Mouse (Mus musculus) liver, embryonic 12.5 days (tissue): Measurements from ENCODE around the gene Car15. TPM values are rescaled to one million over a fixed set of nuclear protein-coding genes. Genes with fewer than 3 reads are reported as not detected.

Experiments used
- ATAC-seq: fragments of 200-750 bp; cut with Nextera tagmentation; 2 replicates; pipeline ENCODE4 v1.8.0; 2017; ENCODE audit warnings: moderate number of reproducible peaks, mild to moderate bottlenecking, moderate library complexity
- H3K27ac ChIP-seq: fragments of 300-500 bp; sonication (generic); 2 replicates; pipeline ENCODE4 v1.5.1; 2016; ENCODE audit warnings: mild to moderate bottlenecking
- H3K27me3 ChIP-seq: fragments of 300-500 bp; sonication (generic); replicated peaks from 2 replicates; pipeline ENCODE4 v1.6.1; 2016; ENCODE audit warnings: mild to moderate bottlenecking, moderate library complexity
- H3K36me3 ChIP-seq: fragments of 300-500 bp; sonication (generic); 2 replicates; pipeline ENCODE4 v1.6.1; 2016; ENCODE audit warnings: mild to moderate bottlenecking, moderate library complexity
- H3K4me1 ChIP-seq: fragments of 300-500 bp; sonication (generic); 2 replicates; pipeline ENCODE4 v1.6.1; 2016
- H3K4me2 ChIP-seq: fragments of 300-500 bp; sonication (generic); 2 replicates; pipeline ENCODE4 v1.6.1; 2016; ENCODE audit warnings: mild to moderate bottlenecking, moderate library complexity
- H3K4me3 ChIP-seq: fragments of 300-500 bp; sonication (generic); 2 replicates; pipeline ENCODE4 v1.5.1; 2016; ENCODE audit warnings: mild to moderate bottlenecking, moderate library complexity
- H3K9ac ChIP-seq: fragments of 300-500 bp; sonication (generic); 2 replicates; pipeline ENCODE4 v1.6.1; 2016; ENCODE audit warnings: mild to moderate bottlenecking, moderate library complexity
- H3K9me3 ChIP-seq: fragments of 300-500 bp; sonication (generic); replicated peaks from 2 replicates; pipeline ENCODE4 v1.6.1; 2016; ENCODE audit warnings: mild to moderate bottlenecking, moderate library complexity
- WGBS: fragments of 180-500 bp; shearing (Covaris S2); methylation state at CpG from one replicate; pipeline ENCODE4 v1.1.7; 2016; ENCODE audit not compliant: insufficient replicate concordance; 5-methylcytosine and 5-hydroxymethylcytosine counted together
- polyA plus RNA-seq: library from polyadenylated mRNA; unstranded; fragments of >200 nt; fragmentation: Nextera tagmentation; extraction: Ambion mirVana; gene quantifications from 2 replicates; pipeline ENCODE4 v1.2.1, GENCODE M21; 2016

Car15 gene
- polyA plus RNA-seq, result 0.58 and 0.61 TPM in 2 replicates

- WGBS, result 63% methylated on average over 6 of the region's 6 CpGs
- H3K4me3 ChIP-seq, result no peak within 1 kb of the TSS
- peaks cover 28% of the 10 kb centered on the region for H3K36me3 ChIP-seq
- H3K27me3 ChIP-seq, result peaks cover 53% of the 10 kb centered on the region
- peaks cover 17% of the 10 kb centered on the region for H3K4me1 ChIP-seq
- no peak for ATAC-seq
- H3K27ac ChIP-seq, result no peak within 1 kb of the TSS
- H3K9ac ChIP-seq, result no peak within 1 kb of the TSS
- H3K4me2 ChIP-seq, result no peak within 1 kb of the TSS
- H3K9me3 ChIP-seq, result no peaks in the 10 kb centered on the region
Observed at GRCm38 (mm10) chr16:17838051-17838450, at the start of gene Car15. Car15 (minus strand) TSS chr16:17838364.

GRCm38 (mm10) chr16:17884116-17884515, 46.0 kb upstream of the Car15 start:
- ATAC-seq, result no peak
- Histone ChIP-seq H3K27me3 (no peaks in the 10 kb centered on the region), H3K4me3 (no peak overlapping the region), H3K4me1 (peaks cover 25% of the 10 kb centered on the region), H3K9me3 (no peaks in the 10 kb centered on the region), H3K9ac (no peak overlapping the region), H3K4me2 (no peak overlapping the region), H3K36me3 (peaks cover 23% of the 10 kb centered on the region), H3K27ac (no peak overlapping the region)
- WGBS, result 70% methylated on average over 6 of the region's 6 CpGs

- no peak for ATAC-seq
- Histone ChIP-seq H3K36me3 (peaks cover 35% of the 10 kb centered on the region), H3K27ac (no peak overlapping the region), H3K9ac (no peak overlapping the region), H3K9me3 (no peaks in the 10 kb centered on the region), H3K27me3 (no peaks in the 10 kb centered on the region), H3K4me1 (peaks cover 25% of the 10 kb centered on the region), H3K4me2 (no peak overlapping the region), H3K4me3 (no peak overlapping the region)
Observed at GRCm38 (mm10) chr16:17882196-17882595, 44.0 kb upstream of the Car15 start.

GRCm38 (mm10) chr16:17879571-17879970, 41.4 kb upstream of the Car15 start:
- Histone ChIP-seq H3K4me1 (peaks cover 16% of the 10 kb centered on the region; the same call in 1 of the 2 replicates), H3K36me3 (peaks cover 38% of the 10 kb centered on the region), H3K27me3 (no peaks in the 10 kb centered on the region), H3K4me3 (no peak overlapping the region), H3K27ac (no peak overlapping the region), H3K9me3 (no peaks in the 10 kb centered on the region), H3K4me2 (no peak overlapping the region), H3K9ac (no peak overlapping the region)
- no peak for ATAC-seq
- 74% methylated on average over 4 of the region's 4 CpGs for WGBS

GRCm38 (mm10) chr16:17876096-17876495, 37.9 kb upstream of the Car15 start:
- H3K36me3 ChIP-seq, result peaks cover 35% of the 10 kb centered on the region
- H3K4me3 ChIP-seq, result no peak overlapping the region
- no peak for ATAC-seq
- no peaks in the 10 kb centered on the region for H3K27me3 ChIP-seq
- 64% methylated on average over 1 of the region's 1 CpGs for WGBS
- no peak overlapping the region for H3K4me2 ChIP-seq
- H3K9me3 ChIP-seq, result no peaks in the 10 kb centered on the region
- no peak overlapping the region for H3K27ac ChIP-seq
- H3K9ac ChIP-seq, result no peak overlapping the region
- H3K4me1 ChIP-seq, result peaks cover 41% of the 10 kb centered on the region

- WGBS, result 79% methylated on average over 4 of the region's 4 CpGs
- no peaks in the 10 kb centered on the region for H3K9me3 ChIP-seq
- H3K27me3 ChIP-seq, result no peaks in the 10 kb centered on the region
- no peak overlapping the region for H3K9ac ChIP-seq
- ATAC-seq, result no peak
- peaks cover 39% of the 10 kb centered on the region for H3K36me3 ChIP-seq
- no peak overlapping the region for H3K4me3 ChIP-seq
- peaks cover 51% of the 10 kb centered on the region for H3K4me1 ChIP-seq
- no peak overlapping the region for H3K27ac ChIP-seq
- H3K4me2 ChIP-seq, result no peak overlapping the region
Observed at GRCm38 (mm10) chr16:17875174-17875573, 37.0 kb upstream of the Car15 start.

- peak; percentile 69 for ATAC-seq
- H3K27me3 ChIP-seq, result no peaks in the 10 kb centered on the region
- H3K4me1 ChIP-seq, result peaks cover 52% of the 10 kb centered on the region
- peak overlapping the region; percentile 45; the same call in 1 of the 2 replicates for H3K27ac ChIP-seq
- H3K36me3 ChIP-seq, result peaks cover 42% of the 10 kb centered on the region
- H3K9ac ChIP-seq, result no peak overlapping the region
- H3K9me3 ChIP-seq, result no peaks in the 10 kb centered on the region
- H3K4me3 ChIP-seq, result no peak overlapping the region
- H3K4me2 ChIP-seq, result peak overlapping the region; percentile 21
- 16% methylated on average over 4 of the region's 4 CpGs for WGBS
Observed at GRCm38 (mm10) chr16:17872995-17873394, 34.8 kb upstream of the Car15 start.

GRCm38 (mm10) chr16:17871248-17871647, 33.1 kb upstream of the Car15 start:
- Histone ChIP-seq H3K4me2 (0 out of 2 replicates have a peak overlapping the region, but pooled peaks have one; percentile 19), H3K9ac (no peak overlapping the region), H3K4me1 (peaks cover 52% of the 10 kb centered on the region), H3K27me3 (no peaks in the 10 kb centered on the region), H3K4me3 (no peak overlapping the region), H3K27ac (no peak overlapping the region), H3K36me3 (peaks cover 36% of the 10 kb centered on the region), H3K9me3 (no peaks in the 10 kb centered on the region)
- ATAC-seq, result peak; percentile 70
- 31% methylated on average over 5 of the region's 5 CpGs for WGBS

GRCm38 (mm10) chr16:17865770-17866169, 27.6 kb upstream of the Car15 start:
- H3K36me3 ChIP-seq, result peaks cover 48% of the 10 kb centered on the region
- no peaks in the 10 kb centered on the region for H3K9me3 ChIP-seq
- H3K9ac ChIP-seq, result no peak overlapping the region
- 0 out of 2 replicates have a peak, but pooled peaks have one; percentile 13 for ATAC-seq
- H3K4me1 ChIP-seq, result peaks cover 18% of the 10 kb centered on the region
- H3K27me3 ChIP-seq, result no peaks in the 10 kb centered on the region
- H3K4me2 ChIP-seq, result no peak overlapping the region
- WGBS, result 68% methylated on average over 6 of the region's 6 CpGs
- H3K4me3 ChIP-seq, result no peak overlapping the region
- no peak overlapping the region for H3K27ac ChIP-seq

- 66% methylated on average over 2 of the region's 2 CpGs for WGBS
- no peaks in the 10 kb centered on the region for H3K9me3 ChIP-seq
- H3K4me2 ChIP-seq, result no peak overlapping the region
- no peak for ATAC-seq
- peaks cover 13% of the 10 kb centered on the region for H3K4me1 ChIP-seq
- H3K27me3 ChIP-seq, result no peaks in the 10 kb centered on the region
- no peak overlapping the region for H3K27ac ChIP-seq
- H3K4me3 ChIP-seq, result no peak overlapping the region
- H3K36me3 ChIP-seq, result peaks cover 50% of the 10 kb centered on the region
- no peak overlapping the region for H3K9ac ChIP-seq
Observed at GRCm38 (mm10) chr16:17865293-17865692, 27.1 kb upstream of the Car15 start.

GRCm38 (mm10) chr16:17858592-17858991, 20.4 kb upstream of the Car15 start:
- H3K4me2 ChIP-seq, result no peak overlapping the region
- H3K4me3 ChIP-seq, result no peak overlapping the region
- no peaks in the 10 kb centered on the region for H3K4me1 ChIP-seq
- H3K36me3 ChIP-seq, result peaks cover 83% of the 10 kb centered on the region
- no peak for ATAC-seq
- no peaks in the 10 kb centered on the region for H3K27me3 ChIP-seq
- H3K27ac ChIP-seq, result no peak overlapping the region
- H3K9ac ChIP-seq, result no peak overlapping the region
- H3K9me3 ChIP-seq, result no peaks in the 10 kb centered on the region

- Histone ChIP-seq H3K4me1 (no peaks in the 10 kb centered on the region), H3K9me3 (no peaks in the 10 kb centered on the region), H3K36me3 (peaks cover 95% of the 10 kb centered on the region), H3K4me3 (no peak overlapping the region), H3K9ac (no peak overlapping the region), H3K27me3 (no peaks in the 10 kb centered on the region), H3K4me2 (no peak overlapping the region), H3K27ac (no peak overlapping the region)
- no peak for ATAC-seq
- WGBS, result 87% methylated on average over 7 of the region's 7 CpGs
Observed at GRCm38 (mm10) chr16:17857157-17857556, 19.0 kb upstream of the Car15 start.

- Histone ChIP-seq H3K27ac (no peak overlapping the region), H3K4me1 (no peaks in the 10 kb centered on the region), H3K4me2 (no peak overlapping the region), H3K9me3 (no peaks in the 10 kb centered on the region), H3K27me3 (no peaks in the 10 kb centered on the region), H3K9ac (no peak overlapping the region), H3K4me3 (no peak overlapping the region), H3K36me3 (peaks cover 92% of the 10 kb centered on the region)
- 86% methylated on average over 2 of the region's 2 CpGs for WGBS
- no peak for ATAC-seq
Observed at GRCm38 (mm10) chr16:17853263-17853662, 15.1 kb upstream of the Car15 start.
